15 mouse cellular contexts compared by ENCODE assay signal in the genomic region with DNA sequence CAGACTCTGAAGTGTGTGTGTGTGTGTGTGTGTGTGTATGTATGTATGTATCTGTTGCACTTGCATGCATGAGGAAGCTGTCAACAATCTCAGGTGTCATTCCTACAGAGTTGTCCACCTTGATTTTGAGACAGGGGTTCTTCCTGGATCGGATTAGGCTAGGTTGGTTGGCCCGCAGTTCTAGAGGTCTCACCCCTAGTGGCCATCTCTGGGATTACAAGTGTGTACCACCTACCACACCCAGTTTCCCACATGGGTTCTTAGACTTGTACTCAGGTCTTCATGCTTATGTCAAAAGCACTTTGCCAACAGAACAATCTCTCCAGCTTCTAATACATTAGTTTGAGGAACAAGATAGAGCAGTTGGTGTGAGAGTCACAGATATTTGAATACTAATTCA. TPM values are rescaled to one million over a fixed set of nuclear protein-coding genes. Genes with fewer than 3 reads are reported as not detected.
A peak's percentile ranks its signal among the peaks of the same experiment; 100 is the strongest.
DNase-seq lines count a peak whose midpoint lies in the region; ATAC-seq and TF ChIP-seq lines count a peak whose summit lies in the region.
"Had no signal": no experiment of that assay in that cellular context is flagged by ENCODE, and none has a peak within 500 bp of the region (broad histone marks: within the 10 kb centered on the region; RNA-seq: fewer than 3 reads in every experiment).

No protein-coding gene starts in this region.

- H3K4me3 ChIP-seq in liver, embryonic 11.5 days (ENCODE audit: low read depth, low read length): no peak overlapping the region
- no peak overlapping the region for H3K4me3 ChIP-seq in ES-E14 (ENCODE audit: insufficient read depth in 1 of 2, low read depth in 1 of 2, low read length in 2 of 2, poor library complexity in 1 of 2, severe bottlenecking in 1 of 2)
- no peak overlapping the region for H3K4me3 ChIP-seq in bone marrow macrophage, adult 2 months (ENCODE audit: insufficient read depth, low read length)
- H3K4me3 ChIP-seq: erythroblast, embryonic 14.5 days; hindbrain, embryonic 13.5 days; limb, embryonic 13.5 days; midbrain, embryonic 10.5 days; neural tube, embryonic 13.5 days had no signal

- 74% methylated on average over 2 of the region's 2 CpGs for WGBS in liver, embryonic 11.5 days

- H3K9ac ChIP-seq in liver, embryonic 11.5 days (ENCODE audit: low read depth, low read length): no peak overlapping the region
- no peak overlapping the region for H3K9ac ChIP-seq in ES-E14 (ENCODE audit: insufficient read depth, low read depth, low read length, poor library complexity, severe bottlenecking)
- H3K9ac ChIP-seq: hindbrain, embryonic 13.5 days; limb, embryonic 13.5 days; neural tube, embryonic 13.5 days had no signal

- no peaks in the 10 kb centered on the region for H3K27me3 ChIP-seq in liver, embryonic 11.5 days (replicated peaks; ENCODE audit: control insufficient read depth, insufficient read depth, low read length)
- H3K27me3 ChIP-seq in splenic B cell, adult 2 months (ENCODE audit: control insufficient read depth, insufficient read depth, low read length, poor library complexity, severe bottlenecking): no peaks in the 10 kb centered on the region
- H3K27me3 ChIP-seq: hindbrain, embryonic 13.5 days; limb, embryonic 13.5 days; neural tube, embryonic 13.5 days had no signal

- H3K27ac ChIP-seq in liver, embryonic 11.5 days (ENCODE audit: low read depth, low read length): no peak overlapping the region
- no peak overlapping the region for H3K27ac ChIP-seq in ES-E14 (ENCODE audit: insufficient read depth, low read depth, low read length, poor library complexity, severe bottlenecking)
- no peak overlapping the region for H3K27ac ChIP-seq in bone marrow macrophage, adult 2 months (ENCODE audit: insufficient read depth, low read depth, low read length)
- H3K27ac ChIP-seq: hindbrain, embryonic 13.5 days; limb, embryonic 13.5 days; midbrain, embryonic 10.5 days; neural tube, embryonic 13.5 days had no signal

- no peaks in the 10 kb centered on the region for H3K4me1 ChIP-seq in liver, embryonic 11.5 days (replicated peaks; ENCODE audit: control insufficient read depth, insufficient read depth, low read length)
- no peaks in the 10 kb centered on the region for H3K4me1 ChIP-seq in ES-E14 (ENCODE audit: control insufficient read depth in 2 of 2, insufficient read depth in 2 of 2, low read length in 2 of 2, poor library complexity in 1 of 2)
- no peaks in the 10 kb centered on the region for H3K4me1 ChIP-seq in bone marrow macrophage, adult 2 months (ENCODE audit: control insufficient read depth, insufficient read depth, low read length)
- H3K4me1 ChIP-seq: limb, embryonic 13.5 days; midbrain, embryonic 10.5 days had no signal

- TF ChIP-seq POLR2A in bone marrow macrophage, adult 2 months (IDR thresholded peaks at IDR 0.05; ENCODE audit: borderline replicate concordance, low read depth, low read length): no peak

- no peak for ATAC-seq in liver, embryonic 11.5 days (replicated peaks; ENCODE audit: low FRiP score)

- no peak overlapping the region for H3K4me2 ChIP-seq in liver, embryonic 11.5 days
- H3K4me2 ChIP-seq: hindbrain, embryonic 13.5 days; limb, embryonic 13.5 days; neural tube, embryonic 13.5 days had no signal

- H3K36me3 ChIP-seq in liver, embryonic 11.5 days (ENCODE audit: control insufficient read depth, insufficient read depth, low read length): no peaks in the 10 kb centered on the region
- H3K36me3 ChIP-seq in ES-E14 (ENCODE audit: control insufficient read depth, insufficient read depth, low read length, poor library complexity, severe bottlenecking): no peaks in the 10 kb centered on the region
- H3K36me3 ChIP-seq in splenic B cell, adult 2 months (ENCODE audit: control insufficient read depth, insufficient read depth, low read length, poor library complexity, severe bottlenecking): no peaks in the 10 kb centered on the region
- H3K36me3 ChIP-seq: hindbrain, embryonic 13.5 days; limb, embryonic 13.5 days; midbrain, embryonic 10.5 days; neural tube, embryonic 13.5 days had no signal

- H3K9me3 ChIP-seq in liver, embryonic 11.5 days (ENCODE audit: control insufficient read depth, low read length): no peaks in the 10 kb centered on the region
- H3K9me3 ChIP-seq in ES-E14 (ENCODE audit: control insufficient read depth, insufficient read depth, low read depth, low read length): no peaks in the 10 kb centered on the region
- H3K9me3 ChIP-seq: hindbrain, embryonic 13.5 days; limb, embryonic 13.5 days; midbrain, embryonic 10.5 days; neural tube, embryonic 13.5 days had no signal

- DNase-seq in liver: peak; percentile 5
- DNase-seq in liver, embryonic 11.5 days (ENCODE audit: low spot score): no peak
- peak; percentile 40 for DNase-seq in ES-E14 (ENCODE audit: low read depth, low spot score)
- DNase-seq in splenic B cell, adult 2 months (ENCODE audit: low read depth, low spot score): peak; percentile 21
- no peak for DNase-seq in ovary, postnatal 14 days (ENCODE audit: low spot score)
- no peak for DNase-seq in lung, postnatal 14 days
- no peak for DNase-seq in kidney, adult 11 months
- DNase-seq: cerebellum, adult 8-10 months; gastrocnemius, postnatal 25 days had no signal

- in situ Hi-C loops in ES-E14 (cut with MboI; ENCODE audit: low sequenced_read_pairs in 2 of 2, unreplicated experiment in 2 of 2): no loop called here

- TF ChIP-seq CTCF in bone marrow macrophage, adult 2 months (IDR thresholded peaks at IDR 0.05; ENCODE audit: low read depth, low read length): peak; percentile 25; the same call in 1 of the 2 replicates

TF ChIP-seq in ES-E14, 5 proteins besides CTCF, POLR2A, EP300 and RAD21:
- TF ChIP-seq ZC3H11A (IDR thresholded peaks at IDR 0.05; ENCODE audit: borderline replicate concordance, low read depth, low read length) (no peak), ZNF384 (IDR thresholded peaks at IDR 0.05; ENCODE audit: low read depth, low read length) (no peak), MAFK (IDR thresholded peaks at IDR 0.05; ENCODE audit: insufficient read depth, low read depth, low read length) (no peak), CHD2 (IDR thresholded peaks at IDR 0.05; ENCODE audit: low read depth, low read length) (no peak), HCFC1 (IDR thresholded peaks at IDR 0.05; ENCODE audit: borderline replicate concordance, insufficient read depth, low read length) (no peak)

RNA-seq across cellular contexts. Expression of gene Plcl1, which starts 41.9 kb away (rescaled TPM):
- polyA plus RNA-seq in liver, embryonic 11.5 days (2014; fragmentation: Nextera tagmentation; extraction: Ambion mirVana): 0.63 and 0.96 TPM in 2 replicates
- 0.05 and 0.49 TPM in 2 replicates for total RNA-seq in ES-E14 (2012; rRNA removed)
- polyA plus RNA-seq in bone marrow macrophage, adult 2 months (2012; ENCODE audit: insufficient read depth, insufficient read length, missing spikeins): 0.58 and 0.71 TPM in 2 replicates
- polyA plus RNA-seq: erythroblast, embryonic 14.5 days had no signal

Comparison
In these comparisons a context has a peak if more than half of its experiments do, and no peak if none do; other contexts are left out.
1. DNase-seq: peak in liver (single experiment), ES-E14 (single experiment) and splenic B cell, adult 2 months (single experiment); none in liver, embryonic 11.5 days (single experiment), ovary, postnatal 14 days (single experiment), lung, postnatal 14 days (single experiment) and kidney, adult 11 months (single experiment).